Mouse (Mus musculus) WW6 (cell line): Measurements from ENCODE around the gene Hsd3b7.
"Not testable (repeated sequence)": the region's sequence is repeated elsewhere in the genome, so short reads cannot be mapped to it uniquely, and the experiment has no call there.

Experiments
- DNase-seq: peaks from one replicate; pipeline ENCODE4 v3.0.0-alpha.2; 2013; ENCODE audit warnings: low read depth, low spot score

The Hsd3b7 gene

DNA sequence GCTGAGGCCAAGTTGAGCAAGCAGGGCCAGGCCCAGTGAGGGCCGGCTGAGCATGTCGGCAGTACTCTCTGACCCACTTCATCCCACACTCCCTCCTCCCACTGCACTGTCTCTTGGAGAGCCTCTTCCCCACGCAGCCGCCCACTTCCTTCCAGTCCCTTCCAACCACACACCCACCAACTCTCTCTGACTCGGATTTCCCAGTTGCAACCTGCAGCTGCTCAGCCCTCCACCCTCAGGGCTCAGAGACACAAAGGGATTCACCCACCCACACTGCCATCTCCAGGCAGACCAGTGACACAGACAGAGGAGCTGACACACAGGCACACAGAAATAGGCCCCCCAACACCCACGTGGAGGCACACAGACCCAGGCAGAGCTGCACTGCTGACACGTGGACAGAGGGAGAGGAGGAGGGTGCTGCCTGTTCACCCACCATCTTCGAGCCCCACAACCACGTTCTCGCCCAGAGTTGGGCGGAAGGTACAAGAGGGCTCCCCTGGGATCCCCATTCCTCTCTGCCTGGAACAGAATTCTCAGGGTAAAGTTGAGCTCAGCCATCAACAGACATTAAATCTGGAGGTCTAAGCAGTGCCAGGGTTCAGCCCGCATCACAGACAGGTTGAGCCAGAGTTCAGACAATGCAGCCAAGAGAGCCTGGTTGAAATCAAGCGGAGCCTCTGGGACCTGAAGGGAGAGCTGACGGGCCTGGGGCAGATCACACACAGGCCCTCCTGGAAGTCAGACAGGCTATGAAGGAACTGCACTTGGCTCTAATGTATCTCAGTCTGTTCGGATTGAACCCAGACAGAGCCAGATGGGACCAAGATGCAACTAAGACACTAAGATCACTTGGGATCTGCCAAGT, 15.8 kb downstream of the Hsd3b7 start:
- peak; percentile 52 for DNase-seq

DNA sequence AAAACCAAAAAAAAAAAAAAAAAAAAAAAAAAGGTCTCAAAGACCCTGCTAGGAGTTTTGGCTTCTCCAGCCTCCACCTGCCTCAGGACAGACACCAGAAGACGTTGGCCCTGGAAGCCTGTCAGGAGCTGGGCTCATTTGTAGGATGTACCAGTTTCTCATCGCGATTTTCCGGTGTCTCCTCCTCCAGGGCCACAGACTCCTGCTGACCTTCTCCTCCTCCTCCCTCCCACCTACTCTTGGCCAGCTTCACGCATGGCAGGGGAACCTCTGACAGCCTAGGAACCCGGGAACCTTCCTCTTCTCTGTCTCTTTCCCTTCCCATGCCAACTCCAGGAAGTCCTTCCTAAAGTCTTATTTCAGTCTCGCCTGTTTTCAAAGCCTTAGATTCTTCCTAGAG, 16.6 kb downstream of the Hsd3b7 start:
- no peak for DNase-seq

DNA sequence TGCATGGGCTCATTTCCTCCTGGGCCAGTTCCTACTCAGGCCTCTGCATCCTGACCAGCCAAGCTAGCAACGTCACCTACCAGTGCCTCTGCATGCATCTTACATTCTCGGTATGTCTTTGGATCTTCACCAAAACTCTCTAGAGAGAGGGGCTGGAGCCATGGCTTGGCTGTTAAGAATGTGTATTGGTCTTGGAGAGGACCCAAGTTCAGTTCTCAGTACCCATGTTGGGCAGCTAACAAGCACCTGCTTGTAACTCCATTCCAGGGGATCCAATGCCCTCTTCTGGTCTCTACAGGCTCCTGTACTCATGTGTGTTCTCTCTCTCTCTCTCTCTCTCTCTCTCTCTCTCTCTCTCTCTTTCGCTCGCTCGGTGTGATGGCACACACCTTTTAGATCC, 17.4 kb downstream of the Hsd3b7 start:
- DNase-seq = no peak

DNA sequence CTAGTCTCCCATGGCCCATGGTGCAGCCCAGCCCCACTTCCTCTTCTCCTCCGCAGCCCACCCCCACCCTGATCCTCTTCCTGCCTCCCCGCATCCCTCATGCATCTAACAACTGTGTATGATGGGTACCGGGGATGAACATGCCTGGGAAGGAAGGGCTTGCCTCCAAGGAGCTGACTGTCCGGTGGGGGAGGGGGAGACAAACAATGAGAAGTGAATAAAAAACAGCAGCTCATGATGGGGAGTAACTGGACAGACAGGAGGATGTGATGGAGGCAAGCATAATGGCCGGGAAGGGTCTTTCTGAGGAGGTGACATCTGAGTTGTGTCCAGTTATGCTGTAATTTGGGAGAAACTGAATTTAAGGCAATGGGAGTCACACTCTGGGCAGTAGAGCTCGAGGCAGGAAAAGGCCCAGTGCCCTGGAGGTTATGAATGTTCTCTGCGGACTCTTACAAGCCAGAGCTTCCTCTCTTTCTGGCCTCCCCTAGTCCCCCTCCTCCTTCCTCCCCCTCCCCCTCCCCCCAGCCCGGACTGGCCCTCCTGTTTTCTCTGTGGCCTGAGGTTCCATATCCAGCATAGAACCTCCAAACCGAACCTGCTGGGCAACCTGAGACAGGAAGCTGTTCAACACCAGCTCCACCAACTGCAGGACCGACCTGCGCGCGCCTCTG, 20.6 kb downstream of the Hsd3b7 start:
- DNase-seq = no peak

DNA sequence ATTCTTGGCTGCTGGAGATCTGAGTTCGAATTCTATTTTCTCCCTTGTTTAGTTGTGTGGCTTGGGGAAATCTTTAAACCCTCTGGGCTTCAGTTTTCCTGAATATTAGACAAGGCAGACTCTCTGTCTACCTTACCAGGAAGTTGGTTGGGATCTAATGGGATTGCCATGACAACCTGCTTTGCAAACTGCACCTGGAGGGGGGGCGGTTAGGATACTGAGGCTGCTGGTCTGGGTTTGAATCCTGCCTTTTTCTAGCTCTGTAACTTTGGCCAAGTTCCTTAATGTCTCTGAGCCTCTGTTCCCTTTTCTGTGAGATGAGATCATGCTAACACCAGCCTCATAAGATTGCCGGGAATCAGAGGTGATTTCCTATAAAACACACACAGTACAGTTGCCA, 22.1 kb downstream of the Hsd3b7 start:
- DNase-seq = no peak

DNA sequence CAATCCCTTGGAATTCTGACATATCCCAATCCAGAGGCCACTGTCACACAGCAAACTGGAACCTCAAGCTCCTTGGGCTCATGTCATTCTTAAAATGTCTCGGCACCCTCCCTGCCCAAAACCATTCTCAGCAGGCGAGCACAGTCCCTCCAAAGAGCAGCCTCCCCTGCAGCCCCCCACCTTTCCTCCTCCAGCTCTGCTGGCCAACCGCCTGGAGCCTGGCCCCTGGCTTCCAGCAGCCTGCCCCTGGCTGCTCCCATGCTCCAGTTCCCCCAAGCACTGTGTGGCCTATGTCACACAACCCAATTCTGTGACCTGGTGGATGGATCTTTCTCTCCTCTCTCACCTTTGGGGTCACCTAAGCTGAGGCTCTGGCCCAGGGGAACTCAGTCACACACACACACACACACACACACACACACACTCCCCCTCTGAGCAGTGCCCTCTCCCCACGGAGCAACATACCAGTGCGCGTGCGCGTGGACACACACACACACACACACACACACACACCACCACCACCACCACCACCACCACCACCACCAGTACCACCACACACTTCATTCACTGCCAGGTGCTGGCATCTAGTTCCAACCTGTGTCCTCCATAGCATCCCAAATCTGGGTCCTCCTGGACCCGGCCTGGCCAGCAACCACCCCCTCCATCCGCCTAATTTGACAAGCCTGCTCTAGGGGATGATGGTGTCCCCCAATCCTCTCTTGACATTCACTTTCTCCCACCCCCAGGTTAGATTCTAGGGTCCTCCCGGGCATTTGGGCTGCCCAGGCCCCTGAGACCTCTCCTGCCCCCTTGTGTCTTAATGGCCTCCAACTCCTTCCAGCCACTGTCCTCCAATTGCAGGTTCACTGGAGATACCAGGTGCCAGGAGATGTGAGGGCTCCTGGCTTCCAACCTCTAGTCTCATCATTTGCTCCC, 23.1 kb downstream of the Hsd3b7 start:
- DNase-seq = no peak

DNA sequence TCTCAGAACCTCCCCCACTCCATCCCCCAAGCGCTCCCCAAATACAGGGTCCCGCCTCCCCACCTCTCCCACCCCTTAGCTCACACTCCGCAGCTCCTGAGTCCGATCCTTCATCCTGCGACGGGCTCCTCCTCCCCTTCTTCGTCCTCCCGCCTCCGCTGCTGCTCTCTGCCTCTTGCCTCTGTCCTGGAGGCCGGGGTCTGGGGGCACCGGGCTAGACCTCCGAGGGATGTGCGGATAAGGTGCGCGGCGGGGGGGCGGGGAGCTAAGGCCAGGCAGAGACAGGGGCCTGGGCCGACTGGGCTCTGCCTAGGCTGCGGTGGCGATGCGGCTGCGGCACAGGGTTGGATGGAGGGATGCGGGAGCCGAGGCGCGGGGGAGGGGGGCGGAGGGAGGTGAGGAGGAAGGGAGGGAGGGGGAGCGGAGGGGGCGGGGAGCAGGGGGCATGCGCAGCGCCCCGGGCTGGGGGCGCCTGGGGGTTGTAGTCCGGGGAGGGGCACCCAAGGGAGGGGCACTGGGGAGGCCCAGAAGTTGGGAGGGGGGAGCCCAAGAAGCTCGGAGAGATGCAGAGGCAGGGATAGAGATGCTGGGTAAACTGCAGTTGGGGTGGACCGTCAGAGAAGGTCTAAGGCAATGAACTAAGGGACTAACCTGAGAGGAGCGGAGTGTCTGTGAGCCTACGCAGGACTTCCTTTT, 23.9 kb downstream of the Hsd3b7 start, which contains the start of the genes Stx4a and Stx1b:
Stx4a (plus strand) TSS at position 119 of the 696 bp plus-strand sequence.
Stx1b (minus strand) TSS at position 374 of the 696 bp plus-strand sequence.
- DNase-seq = no peak

DNA sequence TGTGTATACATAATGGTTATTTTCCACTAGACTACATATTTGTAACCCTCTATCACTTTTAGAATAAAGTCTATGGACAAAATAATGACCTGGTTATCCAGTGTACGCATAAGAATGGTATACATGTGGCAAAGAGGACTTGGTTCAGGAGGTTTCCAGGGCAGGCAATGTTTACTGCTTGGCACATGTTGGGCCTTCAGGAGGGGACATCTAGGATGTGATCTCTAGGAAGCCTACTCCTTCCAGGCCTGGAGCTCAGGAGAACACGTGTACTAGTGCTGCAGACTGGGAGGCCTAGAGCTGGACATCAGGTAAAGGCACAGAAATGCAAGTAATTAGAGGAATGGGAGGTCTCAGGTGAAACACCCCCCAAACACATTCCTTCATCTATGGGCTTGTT, 35.1 kb downstream of the Hsd3b7 start:
- DNase-seq = no peak

DNA sequence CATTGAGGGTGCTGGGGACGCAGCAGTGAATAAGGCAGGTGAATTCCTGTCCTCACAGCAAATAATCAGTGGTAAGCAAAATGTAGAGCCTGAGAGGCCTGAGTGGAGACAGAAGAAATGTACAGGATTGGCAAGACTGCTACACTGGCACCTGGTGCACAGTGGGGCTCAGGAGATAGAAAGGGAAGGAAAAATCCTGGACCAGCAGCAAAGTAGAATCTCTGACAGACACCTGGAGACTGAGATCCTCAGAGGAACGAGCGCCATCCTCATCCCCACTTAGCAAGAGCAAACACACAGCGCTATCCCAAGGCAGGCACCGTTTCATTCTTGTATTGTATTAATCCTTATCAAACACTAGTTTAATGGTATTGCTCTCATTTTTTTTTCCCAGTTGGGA, 37.1 kb downstream of the Hsd3b7 start:
- DNase-seq = no peak

DNA sequence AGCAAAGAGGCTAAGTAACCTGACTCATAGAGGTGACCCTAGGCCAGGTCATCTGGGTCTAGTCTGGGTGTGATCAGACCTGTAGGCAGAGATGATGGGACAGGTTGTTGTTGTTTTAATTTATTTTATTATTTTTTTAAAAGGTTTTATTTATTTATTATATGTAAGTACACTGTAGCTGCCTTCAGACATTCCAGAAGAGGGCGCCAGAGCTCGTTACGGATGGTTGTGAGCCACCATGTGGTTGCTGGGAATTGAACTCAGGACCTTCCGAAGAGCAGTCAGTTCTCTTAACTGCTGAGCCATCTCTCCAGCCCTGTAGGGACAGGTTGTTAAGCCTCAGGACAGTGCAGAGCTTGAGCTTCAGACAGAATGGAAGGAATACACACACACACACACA, 37.5 kb downstream of the Hsd3b7 start:
- not testable (repeated sequence) for DNase-seq

DNA sequence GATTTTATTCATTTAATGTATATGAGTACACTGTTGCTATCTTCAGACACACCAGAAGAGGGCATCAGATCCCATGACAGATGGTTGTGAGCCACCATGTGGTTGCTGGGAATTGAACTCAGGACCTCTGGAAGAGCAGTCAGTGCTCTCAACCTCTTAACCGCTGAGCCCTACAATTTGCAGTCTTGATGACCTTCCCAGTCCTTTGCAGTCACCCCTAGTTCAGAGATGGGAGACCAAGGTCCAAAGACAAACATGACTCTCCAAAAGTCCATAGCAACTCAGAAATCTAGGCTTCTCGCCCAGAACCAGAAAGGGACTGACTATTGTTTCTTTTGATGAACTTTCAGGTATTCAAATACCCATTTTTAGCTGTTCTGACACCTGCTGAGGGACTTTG, 39.6 kb downstream of the Hsd3b7 start:
- not testable (repeated sequence) for DNase-seq

DNA sequence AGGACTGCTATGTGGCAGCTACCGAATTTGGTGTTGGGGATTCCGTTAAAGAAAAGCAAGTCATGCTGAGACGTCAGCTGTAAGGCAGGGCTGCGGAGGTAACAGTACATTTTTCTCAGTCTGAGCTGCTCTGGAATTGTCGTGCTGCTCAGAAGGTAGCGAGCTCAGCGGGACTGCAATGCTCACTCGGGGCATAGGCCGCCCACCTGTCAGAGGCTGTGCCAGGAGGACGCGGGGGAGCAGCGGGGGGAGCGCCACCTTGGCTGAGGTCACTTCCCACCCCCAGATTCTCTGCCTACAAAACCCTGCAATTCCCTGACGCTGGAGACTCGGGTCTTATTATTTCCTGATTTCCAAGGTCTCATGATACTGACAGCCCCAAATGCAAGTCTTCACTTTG, 40.5 kb downstream of the Hsd3b7 start:
- DNase-seq = no peak

DNA sequence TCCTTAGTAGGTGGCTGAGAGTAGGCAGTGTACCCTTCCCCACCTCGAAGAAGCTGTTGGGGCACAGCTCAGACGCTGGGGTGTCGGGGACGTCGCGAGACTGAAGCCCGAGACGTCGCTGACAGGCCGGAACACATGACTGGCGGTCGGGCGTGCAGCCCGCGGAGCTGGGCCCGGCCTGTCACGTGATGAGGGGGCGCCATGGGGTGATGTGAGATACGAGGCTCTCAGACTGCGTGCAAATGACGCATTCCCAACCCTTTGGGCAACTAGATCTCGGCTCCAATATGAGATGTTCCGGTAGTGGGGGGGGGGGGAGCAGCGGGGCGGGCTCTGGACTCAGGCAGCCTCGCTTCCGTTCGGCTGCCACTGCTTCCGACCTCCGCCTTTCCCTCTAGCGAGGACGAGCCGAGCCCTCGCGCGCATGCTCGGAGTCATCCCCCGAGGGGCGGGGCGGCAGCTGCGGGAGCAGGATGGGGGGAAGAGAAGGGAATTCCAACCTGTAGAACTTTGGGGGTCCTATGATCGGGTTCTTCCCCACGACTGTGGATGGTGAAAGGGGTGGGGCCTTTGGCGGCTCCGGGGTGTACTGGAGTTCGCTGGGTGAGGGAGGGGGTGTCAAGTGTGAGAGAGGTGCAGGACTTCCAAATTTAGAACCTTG, 41.1 kb downstream of the Hsd3b7 start:
- peak; percentile 71 for DNase-seq

DNA sequence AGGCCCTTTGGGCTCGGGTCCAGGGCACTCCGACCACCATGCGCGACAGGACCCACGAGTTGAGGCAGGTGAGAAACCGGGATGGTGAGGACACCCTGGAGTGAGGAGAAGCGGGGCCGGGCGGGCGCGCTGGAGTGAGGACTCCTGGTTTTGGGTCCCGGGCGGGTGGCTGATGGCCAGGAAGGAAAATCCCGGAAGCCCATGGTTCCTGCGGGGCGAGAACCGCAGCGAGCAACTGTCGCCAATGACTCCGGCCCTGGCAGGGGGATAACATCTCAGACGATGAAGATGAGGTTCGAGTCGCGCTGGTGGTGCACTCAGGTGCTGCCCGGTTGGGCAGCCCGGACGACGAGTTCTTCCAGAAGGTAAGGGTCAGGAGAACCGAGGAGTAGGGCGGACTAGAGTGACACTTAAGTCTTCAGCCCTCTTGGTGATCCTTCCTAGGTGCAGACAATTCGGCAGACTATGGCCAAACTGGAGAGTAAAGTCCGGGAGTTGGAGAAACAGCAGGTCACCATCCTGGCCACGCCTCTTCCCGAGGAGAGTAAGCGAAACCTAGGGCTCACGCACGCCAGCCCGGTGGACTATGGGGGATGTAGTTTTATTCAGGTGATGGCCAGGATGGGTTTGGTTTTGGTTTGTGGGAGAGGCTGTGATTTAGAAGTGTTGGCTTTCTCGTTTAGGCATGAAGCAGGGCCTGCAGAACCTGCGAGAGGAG, 41.8 kb downstream of the Hsd3b7 start:
- no peak for DNase-seq

DNA sequence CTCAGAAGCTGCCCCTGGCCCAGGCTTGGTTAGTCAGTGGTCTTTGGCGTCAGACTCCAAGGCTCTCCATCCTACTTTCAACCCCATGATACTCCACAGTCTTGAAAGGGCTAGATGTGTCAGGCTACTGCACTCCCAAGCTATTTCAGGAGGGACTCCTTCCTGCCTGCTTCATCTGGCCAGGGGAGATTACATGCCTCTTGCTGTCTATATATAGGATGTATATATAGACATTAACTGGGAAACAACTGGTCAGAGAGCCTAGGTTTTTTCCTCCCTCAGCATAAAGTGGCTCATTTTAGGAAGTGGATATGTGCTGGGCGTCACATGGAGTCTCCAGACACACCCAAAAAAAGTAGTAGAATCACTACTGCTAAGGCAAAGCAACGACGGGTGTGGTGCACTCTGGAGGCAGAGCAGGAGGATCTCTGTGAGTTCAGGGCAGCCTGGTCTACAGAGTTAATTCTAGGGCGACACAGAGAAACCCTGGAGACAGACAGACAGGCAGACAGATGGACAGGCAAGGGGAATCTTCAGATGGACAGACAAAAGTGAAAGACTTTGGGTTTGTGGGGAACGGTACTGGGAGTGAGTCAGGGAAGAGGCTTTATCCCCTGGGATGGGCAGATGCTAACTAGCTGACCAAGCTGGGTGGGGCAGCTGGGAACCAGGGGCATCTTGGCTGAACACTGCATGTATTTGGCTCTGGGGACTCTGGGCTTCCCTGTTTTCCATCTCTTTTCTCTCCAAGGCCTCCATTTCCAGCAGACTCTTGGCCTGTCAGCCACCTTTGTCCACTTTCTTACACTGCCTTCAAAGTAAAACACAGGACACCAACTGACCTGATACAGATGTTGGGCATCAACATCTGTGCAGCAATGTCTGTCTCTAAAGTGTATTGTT, 49.8 kb downstream of the Hsd3b7 start:
- DNase-seq = no peak

DNA sequence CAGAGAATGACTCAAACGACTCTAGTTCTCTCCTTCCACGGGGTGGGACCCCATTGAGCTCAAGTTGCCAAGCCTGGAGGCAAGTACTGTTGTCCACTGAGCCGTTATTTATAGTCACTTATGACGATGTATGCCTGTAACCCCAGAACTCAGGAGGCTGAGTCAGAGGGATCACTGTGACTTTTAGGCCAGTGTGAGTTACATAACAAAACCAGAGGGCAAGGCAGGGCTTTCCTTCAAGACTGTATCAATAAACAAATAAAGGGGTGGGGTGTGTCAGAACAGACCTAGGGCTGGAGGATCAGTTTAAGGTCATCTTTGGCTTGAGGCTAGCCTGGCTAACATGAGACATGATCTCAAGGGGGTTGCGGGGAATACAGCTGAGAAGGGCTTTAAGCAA, 50.5 kb downstream of the Hsd3b7 start:
- DNase-seq = no peak
